Mouse (Mus musculus) forebrain, embryonic 13.5 days (tissue): ENCODE measurements around the gene Trim69. TPM values are rescaled to one million over a fixed set of nuclear protein-coding genes. Genes with fewer than 3 reads are reported as not detected.

Experiments
- ATAC-seq: fragments of 200-750 bp; cut with Nextera tagmentation; 2 replicates; pipeline ENCODE4 v1.8.0; 2017
- H3K27ac ChIP-seq: fragments of 300-500 bp; sonication (generic); 2 replicates; pipeline ENCODE4 v1.5.1; 2015; ENCODE audit warnings: inconsistent platforms, mild to moderate bottlenecking, moderate library complexity
- H3K27me3 ChIP-seq: fragments of 300-500 bp; sonication (generic); 2 replicates; pipeline ENCODE4 v1.6.1; 2015; ENCODE audit warnings: mild to moderate bottlenecking, inconsistent platforms
- H3K36me3 ChIP-seq: fragments of 300-500 bp; sonication (generic); 2 replicates; pipeline ENCODE4 v1.6.1; 2015; ENCODE audit warnings: mild to moderate bottlenecking, inconsistent platforms; ENCODE audit not compliant: poor library complexity, severe bottlenecking
- H3K4me1 ChIP-seq: fragments of 300-500 bp; sonication (generic); 2 replicates; pipeline ENCODE4 v1.6.1; 2015; ENCODE audit warnings: inconsistent platforms
- H3K4me2 ChIP-seq: fragments of 300-500 bp; sonication (generic); 2 replicates; pipeline ENCODE4 v1.6.1; 2015; ENCODE audit warnings: inconsistent platforms, mild to moderate bottlenecking, moderate library complexity
- H3K4me3 ChIP-seq: fragments of 300-500 bp; sonication (generic); 2 replicates; pipeline ENCODE4 v1.5.1; 2015; ENCODE audit warnings: mild to moderate bottlenecking, inconsistent platforms
- H3K9ac ChIP-seq: fragments of 300-500 bp; sonication (generic); 2 replicates; pipeline ENCODE4 v1.6.1; 2015; ENCODE audit warnings: mild to moderate bottlenecking, inconsistent platforms
- H3K9me3 ChIP-seq: fragments of 300-500 bp; sonication (generic); replicated peaks from 2 replicates; pipeline ENCODE4 v1.6.1; 2016; ENCODE audit warnings: inconsistent platforms
- polyA plus RNA-seq: library from polyadenylated mRNA; unstranded; fragments of >200 nt; fragmentation: Nextera tagmentation; extraction: Ambion mirVana; gene quantifications from 2 replicates; pipeline ENCODE4 v1.2.1, GENCODE M21; 2015

Gene Trim69
- polyA plus RNA-seq, 1 experiment from 2014 or later: not detected

DNA sequence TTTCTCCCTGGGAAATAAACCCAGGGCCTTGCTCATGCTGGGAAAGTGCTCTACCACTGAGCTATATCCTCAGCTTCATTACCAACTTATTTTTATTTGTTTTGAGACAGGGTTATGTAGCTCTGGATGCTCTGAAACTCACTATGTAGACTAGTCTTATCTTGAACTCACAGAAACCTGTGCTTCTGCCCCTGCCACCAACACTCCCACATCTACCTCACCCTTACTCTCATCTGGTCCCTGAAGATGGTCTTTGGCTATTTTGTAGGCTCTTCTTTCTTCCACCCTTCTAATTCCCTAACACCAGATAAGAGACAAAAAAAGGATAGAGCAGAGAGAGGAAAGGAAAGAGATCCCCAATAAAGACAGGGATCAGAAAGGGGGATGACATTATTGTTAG, 63.2 kb downstream of the Trim69 start:
- H3K27me3 ChIP-seq: no peaks in the 10 kb centered on the region
- no peaks in the 10 kb centered on the region for H3K9me3 ChIP-seq
- no peaks in the 10 kb centered on the region for H3K4me1 ChIP-seq
- no peaks in the 10 kb centered on the region for H3K36me3 ChIP-seq
- H3K9ac ChIP-seq: no peak overlapping the region
- no peak overlapping the region for H3K4me2 ChIP-seq
- H3K4me3 ChIP-seq: no peak overlapping the region
- H3K27ac ChIP-seq: no peak overlapping the region
- no peak for ATAC-seq

Other genes starting within 250 kb of the Trim69 start
- 55.7 and 59.9 TPM in 2 replicates for gene Ctdspl2, start 204.7 kb upstream of the Trim69 start, polyA plus RNA-seq
- 0.77 and 0.79 TPM in 2 replicates for gene Mageb3, start 204.6 kb upstream of the Trim69 start, polyA plus RNA-seq
- 12.4 and 12.5 TPM in 2 replicates for gene Eif3j1, start 132.2 kb upstream of the Trim69 start, polyA plus RNA-seq
- 8.5 and 10.5 TPM in 2 replicates for gene Spg11, start 42.3 kb upstream of the Trim69 start, polyA plus RNA-seq
- 65.6 and 70.8 TPM in 2 replicates for gene B2m, start 13.0 kb upstream of the Trim69 start, polyA plus RNA-seq
- not detected in 2 replicates for gene Patl2, start 25.5 kb downstream of the Trim69 start, polyA plus RNA-seq
- not detected in 2 replicates for gene Terb2, start 25.6 kb downstream of the Trim69 start, polyA plus RNA-seq
- 18.8 and 19.8 TPM in 2 replicates for gene Sord, start 74.0 kb downstream of the Trim69 start, polyA plus RNA-seq
- gene Duox2, start 137.7 kb downstream of the Trim69 start, polyA plus RNA-seq: not detected in 2 replicates
- gene Duoxa2, start 138.2 kb downstream of the Trim69 start, polyA plus RNA-seq: not detected in 2 replicates
- not detected in 2 replicates for gene Duoxa1, start 153.0 kb downstream of the Trim69 start, polyA plus RNA-seq
- 0.04 TPM in 1 of 2 replicates, not detected in the other for gene Duox1, start 155.0 kb downstream of the Trim69 start, polyA plus RNA-seq
- gene Shf, start 208.5 kb downstream of the Trim69 start, polyA plus RNA-seq: 6.2 and 6.8 TPM in 2 replicates